Mouse (Mus musculus) MEL (cell line): ENCODE data around the gene Rab42. TPM values are rescaled to one million over a fixed set of nuclear protein-coding genes. Genes with fewer than 3 reads are reported as not detected.

Experiments used
- DNase-seq: peaks from one replicate; pipeline ENCODE4 v3.0.0; 2011; ENCODE audit warnings: low read depth, low spot score
- H3K27ac ChIP-seq: 2 replicates; pipeline ENCODE4 v1.5.1; 2012; ENCODE audit warnings: low read depth, mild to moderate bottlenecking, control low read depth, low read length, moderate library complexity; ENCODE audit not compliant: control insufficient read depth
- H3K27me3 ChIP-seq, 2 experiments: fragments of 150-350 bp in 1 of 2; sonication (generic) in 1 of 2; 2 replicates each; pipeline ENCODE4 v1.6.1; 2012; ENCODE audit warnings: low read length in 2 of 2, mild to moderate bottlenecking in 2 of 2, improper control_type of control experiment in 1 of 2, moderate library complexity in 1 of 2; ENCODE audit not compliant: insufficient read depth in 2 of 2, control insufficient read depth in 1 of 2
- H3K36me3 ChIP-seq, 2 experiments: 2 replicates each; pipeline ENCODE4 v1.6.1; 2012 to 2014; ENCODE audit warnings: low read length in 2 of 2, improper control_type of control experiment in 1 of 2, inconsistent platforms in 1 of 2, mild to moderate bottlenecking in 1 of 2; ENCODE audit not compliant: insufficient read depth in 2 of 2, control insufficient read depth in 1 of 2
- H3K4me1 ChIP-seq, 2 experiments: fragments of 150-350 bp in 1 of 2; sonication (generic) in 1 of 2; 2 replicates each; pipeline ENCODE4 v1.6.1; 2012; ENCODE audit warnings: low read length in 2 of 2, improper control_type of control experiment in 1 of 2, mild to moderate bottlenecking in 1 of 2; ENCODE audit not compliant: insufficient read depth in 2 of 2, control insufficient read depth in 1 of 2
- H3K4me3 ChIP-seq, 2 experiments: fragments of 150-350 bp in 1 of 2; sonication (generic) in 1 of 2; 2 replicates each; pipeline ENCODE4 v1.5.1; 2012; ENCODE audit warnings: low read depth in 2 of 2, low read length in 2 of 2, mild to moderate bottlenecking in 2 of 2, moderate library complexity in 2 of 2, control low read depth in 1 of 2, improper control_type of control experiment in 1 of 2; ENCODE audit not compliant: control insufficient read depth in 1 of 2, insufficient read depth in 1 of 2
- H3K79me2 ChIP-seq: 2 replicates; pipeline ENCODE4 v1.6.1; 2012; ENCODE audit warnings: mild to moderate bottlenecking, low read length, moderate library complexity; ENCODE audit not compliant: control insufficient read depth, poor library complexity, insufficient read depth
- H3K9ac ChIP-seq: 2 replicates; pipeline ENCODE4 v1.6.1; 2012; ENCODE audit warnings: low read depth, mild to moderate bottlenecking, control low read depth, low read length, moderate library complexity; ENCODE audit not compliant: control insufficient read depth, poor library complexity, severe bottlenecking
- H3K9me3 ChIP-seq: fragments of 150-350 bp; sonication (generic); replicated peaks from 2 replicates; pipeline ENCODE4 v1.6.1; 2012; ENCODE audit warnings: mild to moderate bottlenecking, low read length, improper control_type of control experiment, moderate library complexity; ENCODE audit not compliant: insufficient read depth
- BHLHE40 ChIP-seq: IDR thresholded peaks from 2 replicates; pipeline ENCODE4 v1.6.1; 2012; ENCODE audit warnings: low read depth, mild to moderate bottlenecking, inconsistent platforms, low read length, improper control_type of control experiment, borderline replicate concordance
- CHD1 ChIP-seq: IDR thresholded peaks from 2 replicates; pipeline ENCODE4 v1.6.1; 2012; ENCODE audit warnings: low read depth, mild to moderate bottlenecking, inconsistent platforms, low read length, improper control_type of control experiment
- JUND ChIP-seq: IDR thresholded peaks from 2 replicates; pipeline ENCODE4 v1.6.1; 2011; ENCODE audit warnings: low read depth, mild to moderate bottlenecking, improper control_type of control experiment, low read length
- NELFE ChIP-seq: IDR thresholded peaks from 2 replicates; pipeline ENCODE4 v1.6.1; 2011; ENCODE audit warnings: low read depth, low read length, improper control_type of control experiment
- POLR2A ChIP-seq, 2 experiments: IDR thresholded peaks; 2 replicates each; pipeline ENCODE4 v1.6.1; 2011 to 2012; ENCODE audit warnings: low read length in 2 of 2, mild to moderate bottlenecking in 2 of 2, control low read depth in 1 of 2, improper control_type of control experiment in 1 of 2, low read depth in 1 of 2, moderate library complexity in 1 of 2; ENCODE audit not compliant: control insufficient read depth in 1 of 2, insufficient read depth in 1 of 2, poor library complexity in 1 of 2
- POLR2AphosphoS5 ChIP-seq: IDR thresholded peaks from 2 replicates; pipeline ENCODE4 v1.6.1; 2012; ENCODE audit warnings: low read depth, borderline replicate concordance, mild to moderate bottlenecking, inconsistent platforms, low read length, moderate library complexity, mixed read lengths
- RCOR1 ChIP-seq: IDR thresholded peaks from 2 replicates; pipeline ENCODE4 v1.6.1; 2012; ENCODE audit warnings: low read depth, mild to moderate bottlenecking, inconsistent platforms, low read length, improper control_type of control experiment
- SMC3 ChIP-seq: IDR thresholded peaks from 2 replicates; pipeline ENCODE4 v1.6.1; 2011; ENCODE audit warnings: low read depth, low read length, improper control_type of control experiment
- TBP ChIP-seq: IDR thresholded peaks from 2 replicates; pipeline ENCODE4 v1.8.0; 2011; ENCODE audit warnings: low read depth, low read length, improper control_type of control experiment
- USF2 ChIP-seq, 2 experiments: IDR thresholded peaks; 2 replicates each; pipeline ENCODE4 v1.6.1; 2011 to 2012; ENCODE audit warnings: improper control_type of control experiment in 2 of 2, low read length in 2 of 2, borderline replicate concordance in 1 of 2, inconsistent platforms in 1 of 2, low read depth in 1 of 2, mild to moderate bottlenecking in 1 of 2; ENCODE audit not compliant: insufficient read depth in 1 of 2
- ZKSCAN1 ChIP-seq: IDR thresholded peaks from 2 replicates; pipeline ENCODE4 v1.6.1; 2012; ENCODE audit warnings: low read depth, mild to moderate bottlenecking, inconsistent platforms, low read length, improper control_type of control experiment, moderate library complexity
- ZMIZ1 ChIP-seq: IDR thresholded peaks from 2 replicates; pipeline ENCODE4 v1.6.1; 2012; ENCODE audit warnings: low read depth, mild to moderate bottlenecking, inconsistent platforms, low read length, improper control_type of control experiment, moderate library complexity
- polyA plus RNA-seq, 2 experiments: library from polyadenylated mRNA; stranded (reverse) in 1 of 2; unstranded in 1 of 2; fragments of >175 nt in 1 of 2; fragments of >200 nt in 1 of 2; gene quantifications; 2 replicates each; pipeline versions ENCODE4 v1.2.1 to v1.2.4; 2012; ENCODE audit warnings: low replicate concordance in 2 of 2, low read depth in 1 of 2; ENCODE audit not compliant: insufficient read length in 2 of 2, insufficient read depth in 1 of 2, missing spikeins in 1 of 2
- total RNA-seq: library from RNA; depleted of rRNA; stranded (reverse); fragments of 300-350 nt; gene quantifications from 2 replicates; pipeline ENCODE4 v1.2.3, GENCODE M21; 2012; rRNA removed

Rab42 gene
- total RNA-seq: 0.52 and 0.85 TPM in 2 replicates
- polyA plus RNA-seq: under 1 TPM in 1 of 2 experiments, not detected in 1; 0.40 TPM

DNA sequence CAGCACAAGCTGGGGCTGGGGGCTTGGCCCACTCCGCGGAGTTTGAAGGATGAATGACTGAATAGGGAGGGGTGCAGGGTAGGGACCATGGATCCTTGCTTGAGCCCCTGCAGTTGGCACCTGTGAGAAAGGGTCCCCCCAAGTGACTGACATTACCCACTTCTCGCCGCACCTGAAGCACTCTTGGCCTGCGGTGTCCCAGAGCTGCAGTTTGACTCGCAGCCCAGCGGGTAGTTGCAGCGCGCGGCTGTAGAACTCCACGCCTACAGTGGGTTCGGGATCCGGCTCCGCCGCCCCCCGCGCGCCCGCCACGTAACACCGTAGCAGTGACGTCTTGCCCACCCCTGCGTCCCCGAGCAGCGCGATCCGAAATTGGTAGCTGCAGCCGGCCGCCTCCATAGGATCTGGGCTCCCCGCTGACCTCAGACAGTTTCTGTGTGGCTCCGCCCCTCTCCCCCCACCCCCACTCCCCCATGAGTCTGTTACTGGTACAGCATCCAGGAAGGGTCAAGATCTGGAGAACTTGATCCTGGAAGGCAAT, at the start of gene Rab42:
Gene Rab42, minus strand, starts transcription at position 447 of the 541 bp plus-strand sequence.
- H3K27me3 ChIP-seq: no peaks in the 10 kb centered on the region
- peaks cover 0 to 26% of the 10 kb centered on the region in 2 experiments; a peak in 2 of 4 replicates for H3K4me1 ChIP-seq
- H3K79me2 ChIP-seq: no peaks in the 10 kb centered on the region
- peaks cover 0 to 12% of the 10 kb centered on the region in 2 experiments; a peak in 2 of 4 replicates for H3K36me3 ChIP-seq
- H3K4me3 ChIP-seq: peak within 1 kb of the TSS; percentile 60
- H3K9me3 ChIP-seq: no peaks in the 10 kb centered on the region
- peak within 1 kb of the TSS; percentile 61 for H3K9ac ChIP-seq
- TF ChIP-seq POLR2A (IDR thresholded peaks at IDR 0.05; ENCODE audit: control insufficient read depth in 1 of 2, insufficient read depth in 1 of 2, low read depth in 1 of 2, low read length in 2 of 2, poor library complexity in 1 of 2): peak in 1 of 2 experiments; percentile 34; a peak in 1 of 4 replicates
- no peak for TF ChIP-seq ZKSCAN1
- H3K27ac ChIP-seq: peak within 1 kb of the TSS; percentile 37
- peak; percentile 76 for DNase-seq

DNA sequence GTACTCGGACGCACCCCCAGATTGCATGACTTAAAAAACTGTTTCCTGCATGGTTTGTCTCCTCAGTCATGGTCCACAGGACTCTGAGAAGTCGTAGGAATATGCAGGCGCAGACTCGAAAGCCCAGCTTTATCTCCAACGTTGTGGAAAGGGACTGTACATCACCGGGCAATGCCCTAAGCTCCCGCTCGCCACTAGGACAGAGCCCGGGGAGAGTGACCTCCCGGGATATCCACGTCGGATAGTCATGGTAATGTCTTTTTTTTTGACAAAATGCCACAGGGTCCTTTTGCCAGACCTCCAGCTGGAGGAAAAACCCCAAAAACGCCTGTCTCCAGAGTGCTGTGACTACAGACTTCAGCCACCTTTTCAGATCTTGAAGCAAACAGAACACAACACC, 49.6 kb upstream of the Rab42 start:
- Histone ChIP-seq H3K79me2 (peaks cover 27% of the 10 kb centered on the region), H3K27ac (peak overlapping the region; percentile 90), H3K4me3 (peak overlapping the region; percentile 72 to 81), H3K4me1 (peaks cover 0 to 9% of the 10 kb centered on the region in 2 experiments; a peak in 2 of 4 replicates), H3K9me3 (no peaks in the 10 kb centered on the region), H3K27me3 (no peaks in the 10 kb centered on the region), H3K9ac (peak overlapping the region; percentile 97), H3K36me3 (peaks cover 3 to 12% of the 10 kb centered on the region in 2 experiments; a peak in 3 of 4 replicates)
- no peak for DNase-seq
- TF ChIP-seq CHD1 (no peak), NELFE (no peak), BHLHE40 (no peak), POLR2AphosphoS5 (no peak), JUND (no peak), USF2 (IDR thresholded peaks at IDR 0.05; ENCODE audit: borderline replicate concordance in 1 of 2, insufficient read depth in 1 of 2, low read depth in 1 of 2, low read length in 2 of 2) (no peak), SMC3 (no peak), ZMIZ1 (no peak)

DNA sequence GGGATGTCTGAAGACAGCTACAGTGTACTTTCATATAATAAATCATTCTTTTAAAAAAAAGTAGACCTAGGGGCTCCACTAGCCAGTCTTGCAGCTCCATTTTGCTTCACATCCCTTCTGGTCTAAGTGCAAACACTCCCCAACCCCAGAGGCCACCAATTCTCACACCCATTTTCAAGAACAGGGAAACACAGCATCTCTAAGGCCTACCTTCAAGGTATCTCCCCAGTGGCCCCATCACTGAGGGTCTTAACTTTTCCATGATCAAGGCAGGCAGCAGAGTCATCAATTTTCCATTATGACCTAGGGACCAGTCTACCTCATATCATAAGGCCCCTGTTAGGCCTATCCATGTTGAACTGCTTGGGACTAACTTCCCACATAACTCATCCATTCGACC, 48.2 kb upstream of the Rab42 start:
- H3K4me1 ChIP-seq: peaks cover 0 to 9% of the 10 kb centered on the region in 2 experiments; a peak in 2 of 4 replicates
- H3K9me3 ChIP-seq: no peaks in the 10 kb centered on the region
- peak; percentile 57 for DNase-seq
- peaks cover 3 to 12% of the 10 kb centered on the region in 2 experiments; a peak in 3 of 4 replicates for H3K36me3 ChIP-seq
- no peaks in the 10 kb centered on the region for H3K27me3 ChIP-seq
- peak overlapping the region; percentile 72 to 81 for H3K4me3 ChIP-seq
- H3K27ac ChIP-seq: peak overlapping the region; percentile 90
- peak overlapping the region; percentile 97 for H3K9ac ChIP-seq
- H3K79me2 ChIP-seq: peaks cover 27% of the 10 kb centered on the region
- TF ChIP-seq RCOR1 (no peak), TBP (0 out of 2 replicates have a peak, but pooled peaks have one; percentile 20), POLR2A (IDR thresholded peaks at IDR 0.05; ENCODE audit: control insufficient read depth in 1 of 2, insufficient read depth in 1 of 2, low read depth in 1 of 2, low read length in 2 of 2, poor library complexity in 1 of 2) (peak in 1 of 2 experiments; percentile 68; a peak in 1 of 4 replicates)
